Mouse (Mus musculus) frontal cortex, postnatal 10 days (tissue): ENCODE results near the gene Adamts6.

Experiments used
- DNase-seq, 2 experiments: peaks; one replicate each; pipeline ENCODE4 v3.0.0; 2022; ENCODE audit warnings: low spot score in 2 of 2, mixed read lengths in 1 of 2

The Adamts6 gene

DNA sequence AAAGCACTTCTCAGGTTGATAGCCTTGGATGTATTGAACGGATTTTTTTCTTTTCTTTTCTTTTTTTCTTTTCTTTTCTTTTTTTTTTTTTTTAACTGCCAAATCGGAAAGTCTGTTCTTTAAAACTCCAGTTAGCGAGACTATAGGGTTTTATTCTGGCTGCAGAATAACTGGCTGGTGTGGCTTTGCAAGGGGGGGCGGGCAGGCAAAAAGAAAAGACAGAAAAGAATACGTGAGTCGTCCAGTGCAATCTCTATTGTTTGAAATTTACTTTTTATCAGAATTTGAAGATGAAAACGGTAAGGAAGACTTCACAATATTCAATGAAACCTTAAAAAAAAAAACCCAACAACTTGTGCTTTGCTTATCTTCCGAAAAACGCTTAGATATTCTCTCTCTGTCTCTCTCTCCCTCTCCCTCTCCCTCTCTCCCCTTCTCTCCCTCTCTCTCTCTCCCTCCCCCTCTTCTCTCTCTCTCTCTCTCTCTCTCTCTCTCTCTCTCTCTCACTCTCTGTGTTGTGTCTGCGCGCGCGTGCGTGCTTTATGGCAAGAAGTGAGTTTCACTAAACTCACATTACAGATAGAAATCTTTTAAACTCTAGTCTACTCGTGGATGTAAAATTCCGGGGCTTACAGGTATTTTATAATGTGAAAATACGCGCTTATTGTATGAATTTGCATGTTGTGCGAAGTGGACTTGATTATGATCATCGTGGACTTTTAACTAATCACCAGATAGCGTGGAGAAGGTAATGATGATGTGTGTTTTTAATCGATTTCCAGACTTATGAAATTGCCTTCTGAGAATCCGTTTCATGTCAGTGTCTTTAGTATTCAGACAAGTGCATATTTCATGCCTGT is at the start of gene Adamts6:
Gene Adamts6 (plus strand): TSS at position 470 of the 860 bp plus-strand sequence.
- DNase-seq = no peak

DNA sequence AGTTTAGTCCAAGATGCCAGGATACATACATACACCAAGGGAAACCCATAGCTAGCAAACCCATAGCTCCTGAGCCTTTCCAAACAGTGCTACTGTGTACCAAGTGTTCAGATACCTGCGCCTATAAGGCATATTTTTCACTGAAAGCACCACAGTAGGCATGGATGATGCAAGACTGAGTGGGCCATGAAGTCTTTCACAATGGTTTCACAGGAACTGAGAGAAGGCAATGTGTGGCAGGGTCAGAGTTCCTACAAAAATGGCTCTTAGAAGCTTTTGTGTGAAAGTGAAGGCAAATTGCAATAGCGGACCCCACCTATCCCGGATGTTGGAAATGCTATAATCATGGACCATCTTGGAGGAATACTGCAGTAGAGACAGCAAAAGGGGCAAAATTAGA is 28.6 kb upstream of the Adamts6 start:
- no peak for DNase-seq

DNA sequence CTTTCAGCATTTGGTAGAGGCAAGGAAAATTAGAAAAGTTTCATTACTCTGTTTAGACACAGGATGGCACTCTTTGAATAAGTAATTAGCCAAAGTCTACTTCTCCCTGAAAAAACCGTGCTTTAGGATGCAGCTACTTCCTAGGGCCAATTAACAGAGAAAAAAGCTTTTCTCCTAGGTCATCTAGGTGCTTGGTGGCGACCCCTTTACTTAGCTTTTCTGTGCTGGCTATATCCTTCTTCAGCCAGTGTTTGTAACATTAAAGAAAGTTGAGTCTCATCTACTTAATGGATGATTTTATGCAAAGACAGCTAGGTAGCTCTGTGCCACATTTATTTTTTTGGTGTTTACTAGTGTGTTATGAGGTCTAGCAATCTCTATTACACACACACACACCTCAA is 2.6 kb upstream of the Adamts6 start:
- no peak for DNase-seq

DNA sequence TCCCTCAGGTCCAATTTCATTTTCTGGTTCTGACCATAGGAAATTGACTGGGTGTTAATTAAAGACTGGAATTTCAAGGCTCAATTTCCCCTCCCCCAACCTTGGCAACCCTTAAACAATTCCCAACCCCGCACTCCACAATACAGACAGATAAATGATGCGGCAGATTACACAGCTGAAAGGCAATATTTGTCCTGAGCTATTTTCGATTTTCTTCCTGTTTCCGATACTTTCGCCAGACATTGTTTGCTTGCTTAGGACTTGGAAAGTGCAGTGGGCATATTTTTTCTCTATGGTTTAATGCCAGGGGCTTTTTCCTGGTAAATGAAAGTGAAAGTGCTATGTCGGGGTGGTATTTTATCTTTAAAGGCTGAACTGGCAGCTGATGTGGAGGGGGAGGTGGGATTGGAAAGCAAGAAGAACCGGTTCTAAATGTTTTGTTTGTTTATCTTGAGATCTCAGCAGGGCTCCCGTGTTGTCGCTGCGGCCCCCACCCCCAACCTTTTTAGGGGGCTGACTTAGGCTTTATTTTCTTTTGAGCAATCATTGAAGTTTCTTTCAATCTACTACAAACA is 1.8 kb upstream of the Adamts6 start:
- DNase-seq = peak in 1 of 2 experiments; percentile 9

DNA sequence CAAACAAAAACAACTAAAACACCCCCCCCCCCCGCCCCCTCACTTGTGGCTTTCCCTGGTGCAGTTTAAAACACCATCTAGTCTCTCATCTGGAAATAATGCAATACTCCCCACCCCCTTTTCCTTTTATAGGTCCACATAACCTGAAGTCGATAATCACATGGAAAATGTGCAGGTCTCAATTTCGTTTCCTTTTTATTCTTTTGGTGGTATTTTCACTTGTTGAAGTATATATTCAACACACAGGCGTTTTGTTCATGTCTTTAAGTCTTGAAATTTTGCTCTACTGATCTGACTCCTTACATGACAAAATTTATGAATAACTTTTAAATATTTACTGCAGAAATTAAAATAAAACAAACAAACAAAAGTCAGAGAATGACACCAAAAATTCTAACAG is 1.3 kb upstream of the Adamts6 start:
- no peak for DNase-seq

DNA sequence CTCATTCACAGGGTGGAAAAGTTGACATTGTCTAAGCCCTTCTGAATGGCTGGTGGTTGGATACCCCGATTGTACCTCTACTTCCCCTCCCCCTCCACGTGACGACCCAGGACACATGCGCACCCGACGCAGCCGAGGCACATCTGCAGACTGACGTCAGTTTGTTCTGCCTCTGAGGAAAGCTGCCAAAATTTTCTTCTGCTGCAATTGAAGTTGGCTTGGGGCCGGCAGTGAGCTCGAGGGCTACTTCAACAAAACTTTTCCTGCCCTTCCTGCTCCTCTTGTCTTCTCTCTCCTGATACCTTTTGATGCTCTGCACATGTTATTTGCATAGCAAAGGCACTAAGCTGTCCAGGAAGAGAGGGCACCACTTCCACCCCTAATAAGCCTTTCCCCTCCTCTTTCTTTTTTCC is 732 bp upstream of the Adamts6 start:
- peak; percentile 85 to 88 for DNase-seq

DNA sequence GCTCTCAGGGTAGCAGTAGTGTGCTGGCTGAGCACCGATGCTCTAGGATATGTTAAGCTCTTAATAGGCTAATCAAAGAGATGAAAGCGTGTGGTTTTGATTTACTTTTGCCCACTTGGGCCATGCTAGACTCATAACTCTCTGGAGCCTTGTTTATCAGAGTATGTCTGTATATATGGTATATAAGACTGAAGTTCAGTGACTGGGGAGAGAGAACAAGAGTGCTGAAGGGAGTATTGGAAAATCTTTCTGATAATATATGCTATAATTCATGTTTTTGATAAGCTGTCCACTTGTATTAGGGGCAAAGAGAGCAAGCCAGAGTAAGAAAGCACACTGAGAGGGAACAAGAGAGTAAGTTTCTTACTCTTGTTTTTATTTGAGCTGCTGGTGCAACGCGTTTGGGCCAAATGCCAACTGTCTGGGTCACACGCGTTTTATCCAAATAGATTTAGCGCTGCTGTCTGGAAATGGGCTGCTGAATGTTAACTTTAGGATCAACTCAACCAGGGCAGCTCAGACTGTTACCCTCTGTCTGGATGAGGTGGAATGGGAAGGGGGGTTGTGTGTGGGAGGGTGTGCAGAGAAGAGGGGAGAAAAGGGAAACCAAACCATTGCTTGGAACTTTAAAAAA is 708 bp downstream of the Adamts6 start:
- DNase-seq = peak in 1 of 2 experiments; percentile 17

DNA sequence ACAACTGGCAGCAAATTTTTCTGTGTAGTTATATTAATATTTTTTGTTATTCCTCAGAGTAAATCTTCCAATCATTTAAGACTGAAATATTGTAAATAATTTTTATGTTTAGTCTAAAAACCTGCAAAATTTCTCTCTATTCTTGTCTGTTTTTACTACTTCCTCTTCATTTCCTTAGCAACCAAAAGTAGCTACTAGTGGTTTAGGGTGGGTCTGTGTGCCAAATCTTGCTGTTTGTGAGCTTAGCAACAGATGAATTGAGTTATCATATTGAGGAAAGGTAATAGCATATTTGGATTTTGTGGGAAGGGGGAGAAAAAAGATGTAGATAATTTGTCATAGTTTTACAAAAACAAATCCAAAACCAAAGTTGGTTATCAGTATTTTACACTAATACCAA is 1.5 kb downstream of the Adamts6 start:
- DNase-seq = no peak

DNA sequence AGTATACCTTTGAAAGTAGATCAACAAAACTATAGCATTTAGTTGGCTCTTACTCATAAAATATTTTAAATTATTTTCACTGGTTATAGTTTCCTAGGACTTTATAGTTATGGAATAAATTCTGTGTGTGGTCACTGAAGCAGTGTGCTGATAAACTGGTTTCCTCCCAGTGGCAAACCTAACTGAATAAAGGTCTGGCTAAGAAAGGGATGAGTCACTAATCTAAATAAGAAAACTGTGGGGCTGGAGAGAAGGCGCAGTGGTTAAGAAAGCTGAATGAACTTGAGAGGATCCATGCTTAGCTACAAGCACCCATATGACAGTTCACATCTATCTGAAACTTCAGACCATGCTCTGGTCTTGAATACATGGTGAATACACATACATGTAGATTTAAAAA is 7.8 kb downstream of the Adamts6 start:
- DNase-seq = no peak

DNA sequence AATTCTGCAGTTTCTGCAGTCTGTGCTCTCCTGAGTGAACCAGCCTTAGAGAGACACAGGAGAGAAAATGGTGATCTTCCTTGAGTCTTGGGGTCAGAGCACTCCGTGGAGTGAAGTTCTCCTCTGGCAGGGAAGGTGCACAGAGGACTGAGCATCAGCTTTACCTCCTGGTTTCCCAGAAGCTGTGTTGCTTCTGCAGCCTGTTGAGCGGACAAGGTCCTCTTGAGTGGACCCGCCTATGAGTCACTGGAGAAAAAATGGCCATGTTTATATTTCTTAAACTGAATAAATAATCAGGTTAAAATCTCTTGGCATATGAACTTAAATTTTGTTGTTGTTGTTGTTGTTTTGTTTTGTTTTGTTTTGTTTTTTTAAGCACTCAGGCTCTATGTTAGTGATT is 41.7 kb downstream of the Adamts6 start:
- no peak for DNase-seq

DNA sequence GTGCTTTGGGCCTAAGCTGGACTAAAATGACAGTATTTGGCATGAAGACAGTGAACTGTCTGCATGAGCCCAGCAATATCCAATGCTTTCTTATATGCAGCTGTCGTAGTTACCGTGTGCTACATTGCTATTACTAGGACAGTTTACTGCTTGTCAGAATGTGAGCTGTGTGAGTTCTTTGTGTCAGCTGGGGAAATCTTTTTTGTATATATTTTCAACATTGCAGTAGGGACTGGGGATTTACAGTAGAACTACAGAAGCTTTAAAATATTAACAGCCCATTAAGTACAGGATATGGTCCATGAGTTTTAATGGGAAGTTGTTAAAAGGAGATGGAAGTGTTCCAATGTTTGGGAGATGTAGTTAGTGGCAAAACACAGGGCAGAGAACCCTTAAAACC is 42.1 kb downstream of the Adamts6 start:
- DNase-seq = no peak

DNA sequence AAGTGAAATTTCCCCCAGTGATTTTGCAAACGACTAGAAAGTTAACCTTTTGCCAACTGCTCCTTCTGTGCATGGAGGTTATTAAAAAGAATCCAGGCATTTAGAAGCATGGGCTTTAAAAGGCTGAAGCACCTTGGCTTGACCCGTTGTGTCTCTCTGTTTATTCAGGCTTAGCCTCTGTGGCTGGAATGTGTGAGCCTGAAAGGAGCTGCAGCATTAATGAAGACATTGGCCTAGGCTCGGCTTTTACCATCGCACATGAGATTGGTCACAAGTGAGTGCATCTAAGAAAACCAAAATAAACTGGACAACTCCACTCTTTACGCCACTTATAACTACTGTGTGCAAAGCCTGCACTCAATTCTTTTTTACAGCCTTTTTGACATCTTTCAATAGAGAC is 65.0 kb downstream of the Adamts6 start:
- DNase-seq = no peak

DNA sequence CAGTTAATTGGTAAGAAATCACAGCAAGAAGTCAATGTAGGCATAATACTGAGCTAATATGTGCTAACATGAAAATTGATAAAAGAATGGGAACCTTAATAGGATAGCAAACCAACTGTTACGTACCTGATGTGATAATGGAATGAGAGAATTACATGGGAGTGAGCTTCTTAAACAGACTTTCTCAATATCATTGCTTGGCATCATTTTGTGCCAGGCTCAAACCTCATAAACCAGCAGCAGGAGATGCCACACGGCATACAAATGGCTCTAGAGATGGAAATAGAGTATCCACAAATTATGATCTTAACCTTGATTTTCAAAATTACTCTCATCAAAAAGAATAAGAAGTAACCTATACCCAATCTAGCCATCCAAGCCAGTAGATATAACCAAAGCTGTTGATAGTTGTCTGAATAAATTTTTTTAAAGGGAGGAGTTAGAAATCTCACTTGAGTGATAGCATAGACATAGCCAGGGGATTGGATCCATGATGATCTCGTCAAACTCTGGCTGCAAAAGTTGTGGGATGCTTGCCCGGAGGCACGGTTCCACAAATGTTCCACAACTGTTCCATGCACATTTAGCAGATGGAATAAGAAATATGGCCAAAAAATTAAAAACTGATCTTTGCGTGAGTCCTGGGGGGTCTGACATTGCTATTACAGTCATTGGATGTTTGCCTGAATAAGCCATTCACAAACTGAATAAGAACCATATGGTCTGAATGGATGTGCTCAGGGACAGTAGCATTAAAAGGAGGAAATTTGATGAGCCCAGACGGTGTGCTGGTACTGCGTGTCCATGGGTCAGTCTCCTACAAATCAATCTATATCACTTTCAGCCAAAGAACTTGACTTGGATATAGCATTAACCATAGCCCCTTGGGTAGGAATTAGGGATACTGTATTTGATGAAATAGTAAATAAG is 106.1 kb downstream of the Adamts6 start:
- no peak for DNase-seq

DNA sequence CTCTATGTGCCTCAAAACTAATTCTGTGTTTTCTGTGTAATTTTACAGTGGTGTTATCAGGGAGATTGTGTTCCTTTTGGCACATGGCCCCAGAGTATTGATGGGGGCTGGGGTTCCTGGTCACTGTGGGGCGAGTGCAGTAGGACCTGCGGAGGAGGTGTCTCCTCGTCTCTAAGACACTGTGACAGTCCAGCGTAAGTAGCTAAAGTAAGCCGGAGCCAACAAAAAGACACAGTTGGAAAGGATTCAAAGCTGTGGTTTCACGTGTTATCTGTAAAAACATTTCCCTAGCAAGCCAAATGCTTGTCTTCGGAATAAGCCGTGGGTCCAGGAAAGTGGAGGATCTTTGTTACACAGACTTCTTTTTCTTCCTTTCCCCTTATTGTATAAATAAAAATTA is 110.2 kb downstream of the Adamts6 start:
- DNase-seq = no peak

DNA sequence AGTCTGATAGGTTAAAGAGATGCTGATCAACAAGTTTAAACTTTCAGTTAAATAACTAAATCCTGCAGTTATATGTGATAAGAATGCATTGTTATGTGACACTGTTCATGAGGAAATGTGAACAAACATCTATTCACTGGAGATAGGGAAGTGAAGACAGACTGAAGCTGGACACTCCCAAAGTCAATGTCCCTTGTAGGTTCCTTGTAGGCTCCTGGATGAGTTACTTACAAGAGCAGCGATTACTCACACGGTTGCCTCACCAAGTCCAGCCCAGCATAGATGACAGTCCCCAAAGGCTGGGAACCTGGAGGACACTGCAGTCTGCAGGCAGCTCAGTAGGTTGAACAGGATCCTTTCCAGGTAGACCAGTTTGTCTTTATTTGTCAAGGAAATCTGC is 145.1 kb downstream of the Adamts6 start:
- DNase-seq = no peak

DNA sequence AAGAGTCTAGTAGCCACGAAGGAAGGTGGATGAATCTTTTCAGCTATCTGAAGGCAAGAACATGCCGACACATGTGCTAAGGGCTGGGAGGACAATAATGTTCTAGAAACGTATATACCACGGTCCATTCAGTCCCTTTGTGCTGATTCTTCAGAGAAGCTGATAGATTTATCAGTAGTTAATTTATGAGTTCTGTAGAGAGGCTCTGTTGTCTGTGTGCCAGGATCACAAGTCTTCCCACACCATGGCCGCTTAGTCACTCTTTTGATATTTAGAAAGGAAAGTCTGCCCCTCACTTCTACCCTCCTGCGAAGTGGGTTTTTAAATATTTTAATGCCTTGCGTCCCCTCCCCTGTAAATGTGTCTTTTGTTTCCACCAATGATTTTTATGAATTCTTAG is 154.9 kb downstream of the Adamts6 start:
- DNase-seq = no peak

DNA sequence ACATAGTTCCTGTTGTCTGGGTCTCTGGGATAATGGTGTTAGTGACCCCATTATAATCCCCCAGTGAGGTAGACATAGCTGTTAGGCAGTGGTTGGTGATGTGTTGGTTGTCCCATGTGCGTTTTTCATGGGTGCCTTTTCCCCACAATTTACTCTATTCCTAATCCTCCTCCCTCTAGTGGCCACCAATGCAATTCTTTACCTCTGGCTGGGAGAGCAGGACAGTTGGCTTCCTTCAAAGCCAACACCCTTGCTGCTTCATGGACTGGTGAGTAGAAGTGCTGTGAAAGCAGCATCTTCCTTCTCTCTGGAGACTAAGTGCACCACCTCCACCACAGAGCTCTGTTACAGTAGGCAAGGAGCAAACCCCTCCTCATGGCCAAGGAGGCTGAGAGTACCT is 157.8 kb downstream of the Adamts6 start:
- DNase-seq = no peak

DNA sequence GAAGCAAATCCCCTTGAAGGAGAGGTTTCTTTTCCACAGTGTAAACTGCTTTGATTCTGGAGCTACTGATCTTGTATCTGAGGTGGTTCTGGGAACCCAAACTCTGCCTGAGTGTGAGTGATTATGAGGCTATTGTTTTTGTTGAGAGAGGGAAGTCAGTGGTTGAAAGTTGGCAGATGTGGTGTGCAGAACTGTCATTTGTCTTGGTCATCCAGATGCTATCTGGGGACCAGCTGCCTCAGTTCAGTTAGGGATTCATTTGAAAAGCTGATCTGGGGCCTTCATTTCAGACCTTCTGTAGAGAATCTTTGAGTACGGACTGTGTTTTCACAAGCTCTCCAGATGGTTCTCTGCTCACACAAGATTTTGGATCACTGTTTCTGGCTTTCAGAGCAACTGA is 159.3 kb downstream of the Adamts6 start:
- DNase-seq = no peak

DNA sequence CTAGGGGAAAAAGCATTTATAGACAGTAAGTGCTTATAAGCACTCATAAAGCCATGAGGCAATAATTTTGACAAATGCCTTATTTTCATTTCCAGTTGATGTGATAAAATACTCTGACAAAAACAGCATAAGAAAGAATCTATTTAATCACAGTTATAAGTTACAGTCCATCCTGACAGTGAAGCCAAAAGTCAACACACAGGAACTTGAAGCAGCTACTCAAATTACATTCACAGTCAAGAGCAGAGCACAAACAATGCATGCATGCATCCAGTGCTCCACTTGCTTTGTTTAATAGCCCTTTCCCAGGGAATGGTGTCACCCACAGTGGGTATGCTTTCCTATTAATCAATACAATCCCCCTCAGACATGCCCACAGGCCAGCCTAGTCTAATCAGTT is 159.8 kb downstream of the Adamts6 start:
- DNase-seq = no peak

DNA sequence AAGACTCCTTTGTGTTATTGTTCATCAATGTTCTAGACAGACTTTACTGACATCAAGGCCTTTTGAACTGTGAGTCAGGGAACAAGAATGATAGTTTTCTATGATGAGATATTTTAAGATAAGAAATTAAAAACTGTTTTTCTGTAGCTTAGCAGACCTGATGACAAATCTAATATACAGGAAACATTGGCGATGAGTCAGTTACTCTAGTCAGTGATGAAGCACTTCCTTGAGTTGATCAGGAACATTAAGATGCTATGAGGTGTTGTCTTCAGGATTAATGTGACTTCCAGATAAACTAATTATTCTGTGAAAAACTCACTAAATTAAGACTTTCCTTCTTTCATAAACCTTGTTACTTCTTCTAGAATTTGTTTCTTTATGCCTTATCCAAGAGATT is 160.7 kb downstream of the Adamts6 start:
- no peak for DNase-seq

DNA sequence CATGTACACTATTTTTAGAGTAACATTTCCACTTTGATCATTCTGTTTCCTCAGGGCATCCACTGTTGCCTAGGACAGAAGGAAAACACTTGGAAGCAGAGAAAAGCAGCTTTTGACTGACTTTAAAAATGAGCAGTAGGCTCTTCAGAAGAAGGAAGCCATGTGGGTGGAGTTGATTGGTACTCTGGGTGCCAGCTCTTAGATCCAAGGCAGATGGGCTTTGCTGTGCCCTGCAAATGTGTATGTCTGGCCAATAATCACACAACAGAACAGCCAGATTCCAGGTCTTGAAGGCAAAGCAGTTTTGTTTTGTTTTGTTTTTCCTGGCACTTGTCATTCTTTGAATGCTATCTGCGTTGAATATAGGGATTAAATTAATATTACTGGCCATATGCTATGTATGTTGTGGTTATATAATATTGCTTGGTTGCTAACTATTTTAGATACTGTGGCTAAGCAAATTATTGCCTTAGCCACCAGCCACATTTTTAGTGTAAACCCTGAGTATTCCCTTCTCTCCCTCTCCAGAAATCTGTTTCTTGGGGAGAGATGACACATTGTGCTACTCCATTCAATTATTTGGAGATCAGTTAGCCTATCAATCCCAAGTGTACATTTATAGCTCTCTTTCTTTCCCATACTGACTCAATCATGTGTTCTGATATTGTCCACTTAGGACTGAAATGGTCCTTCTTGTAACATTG is 165.8 kb downstream of the Adamts6 start:
- DNase-seq = no peak
